Mouse (Mus musculus) layer of hippocampus, postnatal 25 days (tissue): Measurements from ENCODE around the gene Fxyd1. TPM values are rescaled to one million over a fixed set of nuclear protein-coding genes. Genes with fewer than 3 reads are reported as not detected.
A peak's percentile ranks its signal among the peaks of the same experiment; 100 is the strongest.

Experiments used
- DNase-seq, 2 experiments: peaks; one replicate each; pipeline ENCODE4 v3.0.0; 2022; ENCODE audit warnings: mixed read lengths in 2 of 2, low spot score in 1 of 2; ENCODE audit errors: extremely low spot score in 1 of 2
- total RNA-seq, 2 experiments: library from RNA; stranded (reverse); gene quantifications; 2 replicates each; pipeline ENCODE4 v1.2.3; 2021

Fxyd1 gene
- total RNA-seq, 2 experiments from 2014 or later, result 103 to 113 TPM

DNA sequence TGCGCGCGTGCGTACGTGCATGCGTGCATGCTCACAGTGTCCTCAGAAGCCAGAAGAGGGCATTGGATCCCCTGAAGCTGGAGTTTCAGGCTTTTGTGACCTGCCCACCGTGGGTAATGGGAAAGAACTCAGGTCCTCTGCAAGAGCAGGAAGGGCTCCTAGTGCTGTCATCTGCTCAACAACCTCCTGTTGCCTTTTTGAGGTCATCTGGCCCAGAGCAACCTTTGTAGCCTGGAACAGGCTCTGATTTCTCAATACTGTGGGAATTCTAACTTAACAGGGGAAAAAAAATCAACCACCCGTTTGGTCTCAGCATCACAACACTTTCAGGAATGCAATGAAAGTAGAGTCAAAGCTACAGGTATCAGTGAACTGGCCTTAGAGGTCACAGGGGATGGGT lies 22.7 kb upstream of the Fxyd1 start:
- DNase-seq, result no peak

DNA sequence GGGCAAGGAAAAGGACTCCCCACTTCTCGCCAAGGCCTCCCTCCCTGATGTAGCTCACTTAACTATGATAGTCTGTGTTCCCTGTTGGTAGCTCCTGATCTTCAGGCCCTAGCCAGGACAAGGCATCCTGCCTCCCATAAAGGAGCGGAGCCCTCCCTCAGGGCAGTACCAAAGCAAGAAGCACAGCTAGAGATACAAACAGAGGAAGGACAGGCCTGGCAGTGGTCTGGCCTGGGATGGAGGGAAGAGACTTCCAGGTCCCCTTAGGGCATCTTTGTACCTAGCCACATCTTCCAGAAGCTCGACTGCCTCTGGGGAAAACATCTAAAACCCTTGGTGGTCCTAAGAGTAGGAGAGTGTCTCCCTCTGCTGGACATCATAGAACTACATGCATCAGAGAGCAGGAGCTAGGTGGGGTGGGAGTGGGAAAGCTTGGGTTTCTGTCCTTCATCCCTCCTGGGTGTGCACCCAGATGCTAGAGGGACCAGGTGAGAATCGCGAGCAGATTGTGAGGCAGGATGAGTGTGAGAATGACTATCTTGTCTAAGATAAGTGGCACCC lies 21.0 kb upstream of the Fxyd1 start:
- DNase-seq, result peak in 1 of 2 experiments; percentile 42

DNA sequence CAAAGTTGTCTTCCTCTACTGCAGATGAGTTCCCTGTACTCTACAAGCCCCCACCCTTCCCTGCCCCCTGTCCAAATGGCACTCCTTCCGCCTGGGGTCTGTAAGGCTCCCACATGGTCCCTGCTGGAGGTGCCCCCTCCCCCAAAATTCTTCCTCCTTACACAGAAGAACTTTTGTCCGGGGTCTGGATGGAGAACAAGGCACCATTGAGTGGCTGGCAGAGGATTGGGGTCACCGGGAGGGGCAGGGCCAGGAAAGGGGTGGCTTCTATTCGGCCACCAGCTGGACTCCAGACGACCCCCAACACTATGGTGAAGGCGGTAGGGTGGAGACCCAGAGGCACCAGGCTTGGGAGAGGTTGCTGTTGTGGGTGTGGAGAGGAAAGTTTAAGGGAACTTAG lies 20.5 kb upstream of the Fxyd1 start:
- DNase-seq, result no peak

DNA sequence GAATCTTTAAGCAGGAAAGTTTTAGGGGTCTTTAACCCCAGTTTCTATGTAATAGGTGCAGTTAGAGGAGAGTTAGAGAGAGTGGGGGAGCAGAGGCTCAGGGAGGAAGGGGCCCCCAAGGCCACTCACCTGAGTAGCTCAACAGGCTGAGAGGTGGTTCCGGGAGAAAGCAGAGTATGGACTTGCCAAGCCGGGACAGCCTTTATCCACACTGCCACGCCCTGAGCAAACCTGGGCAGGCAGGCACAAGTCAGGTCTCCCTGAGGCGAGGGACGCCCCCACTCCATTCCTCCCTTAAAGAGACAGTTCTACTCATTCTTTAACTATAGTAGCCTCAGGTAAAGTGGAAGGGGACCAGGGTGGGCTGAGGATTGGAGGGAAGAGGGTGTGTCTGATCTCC lies 19.5 kb upstream of the Fxyd1 start, which contains the start of gene Fxyd3:
TSS of gene Fxyd3 (minus strand) at position 213 of the 400 bp plus-strand sequence.
- DNase-seq, result no peak

DNA sequence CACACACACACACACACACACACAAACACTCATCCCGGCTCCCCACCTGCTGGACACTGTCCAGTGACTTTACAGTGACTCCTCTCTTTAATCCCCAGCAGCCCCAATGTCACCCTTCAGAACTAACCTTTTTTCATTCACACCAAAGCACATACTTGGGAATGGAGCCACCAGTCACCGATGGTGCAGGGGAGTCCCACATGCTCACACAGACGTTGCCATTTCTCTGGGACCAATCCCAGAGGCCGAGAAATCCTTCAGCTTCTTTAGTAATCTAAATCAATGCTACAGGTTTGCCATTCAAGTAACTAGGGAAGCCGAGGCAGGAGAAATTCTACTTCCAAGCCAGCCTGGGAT lies 17.7 kb upstream of the Fxyd1 start:
- no peak for DNase-seq

DNA sequence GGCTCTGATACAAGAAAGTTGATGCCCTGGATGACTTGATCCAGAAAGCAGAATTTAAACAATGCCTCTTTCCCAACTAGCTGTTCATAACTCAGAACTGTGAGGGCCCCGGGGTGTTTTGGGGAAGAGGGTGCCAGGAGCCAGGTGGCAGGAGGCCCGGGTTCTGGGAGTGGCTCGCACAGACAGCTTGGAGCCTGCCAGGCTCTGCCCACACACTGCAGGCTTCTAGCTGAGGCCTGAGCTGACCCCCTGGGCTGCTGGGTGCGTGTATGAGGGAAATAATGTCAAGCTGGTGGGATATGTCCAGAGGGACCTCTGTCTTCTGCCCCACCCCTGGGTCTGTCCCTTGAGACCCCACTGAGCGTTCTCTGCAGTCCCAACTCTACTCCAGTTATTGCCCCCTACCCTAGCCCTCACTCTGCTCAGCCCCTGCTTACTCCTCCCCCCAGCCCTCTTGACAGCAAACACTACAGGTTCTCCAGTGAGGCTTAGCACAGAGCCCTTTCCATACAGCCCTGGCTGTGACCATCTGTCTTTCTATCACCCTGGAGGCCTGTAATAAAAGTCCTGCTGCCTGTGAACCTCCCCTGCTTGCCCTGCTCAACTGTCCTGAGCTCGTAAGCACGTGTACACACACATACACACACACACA lies 17.2 kb upstream of the Fxyd1 start:
- DNase-seq, result no peak

DNA sequence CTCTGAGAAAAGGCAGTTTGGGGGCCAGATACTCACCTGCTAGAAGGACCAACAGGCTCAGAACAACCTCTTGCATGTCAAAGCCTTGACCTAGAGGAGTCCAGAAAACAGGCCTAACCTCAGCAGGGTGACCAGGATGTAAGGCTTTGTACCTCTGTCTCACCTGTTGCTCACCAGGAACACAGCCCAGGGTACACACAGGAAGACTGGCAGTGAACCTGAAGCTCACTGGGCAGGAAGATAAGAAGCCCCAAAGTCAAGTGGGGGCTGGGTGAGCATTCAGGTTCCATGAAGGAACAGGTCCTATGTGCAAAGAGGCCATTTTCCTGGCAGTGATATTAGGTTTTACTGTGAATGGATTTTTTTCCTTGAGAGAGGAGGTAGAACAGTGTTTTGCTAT lies 16.5 kb upstream of the Fxyd1 start:
- no peak for DNase-seq

DNA sequence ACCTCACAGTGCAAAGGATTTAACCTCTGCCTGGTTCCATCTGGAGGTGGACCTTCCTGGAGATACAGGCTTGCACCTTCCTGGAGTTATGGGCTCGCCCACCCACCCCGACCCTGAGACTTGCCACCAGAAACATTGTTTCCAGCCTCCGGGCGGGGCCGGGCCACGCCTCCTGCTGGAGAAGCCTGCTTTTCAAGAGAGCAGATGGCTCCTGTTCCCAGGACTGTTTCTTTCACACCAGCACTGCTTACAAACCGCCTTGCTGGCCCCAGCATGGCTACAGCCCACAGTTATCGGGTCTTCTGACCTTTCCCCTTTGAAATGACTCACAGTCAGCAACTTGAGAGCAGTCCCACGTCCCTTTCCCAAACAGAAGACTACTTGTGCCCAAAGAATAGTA lies 15.3 kb upstream of the Fxyd1 start:
- DNase-seq, result no peak

DNA sequence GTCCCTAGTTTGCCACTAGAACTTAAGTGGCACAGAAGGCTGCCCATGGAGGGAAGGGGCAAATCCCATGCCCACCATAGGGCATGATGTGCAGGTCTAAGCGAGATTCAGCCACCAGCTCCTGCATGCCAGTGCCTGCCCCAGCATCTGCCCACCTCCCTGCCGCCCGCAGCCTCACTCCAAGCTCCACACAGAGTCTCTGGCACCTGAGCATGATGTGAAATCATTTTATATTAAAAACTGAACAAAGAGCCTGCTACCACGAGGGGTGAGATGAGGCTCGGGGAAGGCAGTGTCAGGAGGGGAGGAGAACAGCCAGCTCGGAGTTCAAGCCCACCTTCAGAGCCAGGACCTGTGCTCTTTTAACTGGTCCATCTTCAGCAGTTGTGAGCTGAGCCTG lies 13.3 kb upstream of the Fxyd1 start:
- DNase-seq, result no peak

DNA sequence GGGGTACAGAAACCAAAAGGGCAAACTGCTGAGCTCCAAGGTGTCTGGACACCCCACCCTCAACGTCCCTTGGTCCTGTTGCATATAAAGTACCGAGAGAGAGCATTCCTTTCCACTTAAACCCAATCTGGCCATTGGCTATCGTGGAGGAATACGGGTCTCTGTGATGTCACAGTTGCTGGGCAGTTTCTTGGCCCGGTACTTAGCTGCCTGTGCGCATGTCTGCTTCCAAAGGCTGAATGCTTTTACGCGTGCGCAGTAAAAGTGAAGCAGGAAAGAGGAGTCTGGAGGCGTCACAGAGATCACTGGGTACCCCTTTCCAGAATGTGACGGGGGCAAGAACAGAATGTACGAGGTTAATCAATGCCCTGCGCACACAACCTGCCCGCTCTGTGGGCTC lies 12.5 kb upstream of the Fxyd1 start:
- no peak for DNase-seq

DNA sequence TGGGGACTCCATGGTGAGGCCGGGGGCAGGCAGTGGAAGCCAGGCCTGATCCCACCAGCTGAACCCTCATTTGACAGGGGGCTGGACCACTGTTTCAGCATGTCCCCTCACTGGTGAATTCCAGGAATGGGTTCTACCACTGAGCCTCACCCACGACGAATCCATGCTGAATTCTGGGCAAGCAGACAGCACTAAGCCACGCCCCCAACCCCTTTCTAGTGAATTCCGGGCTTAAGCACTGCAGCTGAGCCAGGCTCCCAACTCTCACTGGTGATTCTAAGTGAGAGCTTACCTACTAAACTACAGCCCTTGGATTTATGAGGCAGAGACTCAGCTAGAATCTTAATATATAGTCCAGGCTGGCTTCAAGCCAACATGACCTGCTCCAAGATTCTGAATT lies 10.8 kb upstream of the Fxyd1 start:
- peak in 1 of 2 experiments; percentile 51 for DNase-seq

DNA sequence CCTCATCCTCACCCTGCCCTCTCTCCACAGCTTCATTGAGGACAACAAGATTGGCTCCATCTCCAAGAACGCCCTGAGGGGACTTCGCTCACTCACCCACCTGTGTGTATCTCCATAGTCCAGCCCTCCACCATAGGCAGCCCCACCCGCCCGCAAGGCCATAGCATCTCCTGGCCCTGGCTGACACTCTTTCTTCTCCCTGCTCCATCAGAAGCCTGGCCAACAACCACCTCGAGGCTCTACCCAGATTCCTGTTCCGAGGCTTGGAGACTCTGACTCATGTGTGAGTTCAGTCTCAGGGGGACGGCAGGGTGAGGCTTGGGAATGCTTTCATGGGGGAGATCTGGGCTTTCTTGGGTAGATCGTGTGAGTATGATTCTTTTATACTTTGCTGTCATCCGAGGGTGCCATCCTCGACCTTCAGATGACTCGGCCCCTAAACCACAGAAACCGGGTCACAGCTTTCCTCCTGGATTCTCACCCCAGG lies 6.1 kb upstream of the Fxyd1 start:
- no peak for DNase-seq

DNA sequence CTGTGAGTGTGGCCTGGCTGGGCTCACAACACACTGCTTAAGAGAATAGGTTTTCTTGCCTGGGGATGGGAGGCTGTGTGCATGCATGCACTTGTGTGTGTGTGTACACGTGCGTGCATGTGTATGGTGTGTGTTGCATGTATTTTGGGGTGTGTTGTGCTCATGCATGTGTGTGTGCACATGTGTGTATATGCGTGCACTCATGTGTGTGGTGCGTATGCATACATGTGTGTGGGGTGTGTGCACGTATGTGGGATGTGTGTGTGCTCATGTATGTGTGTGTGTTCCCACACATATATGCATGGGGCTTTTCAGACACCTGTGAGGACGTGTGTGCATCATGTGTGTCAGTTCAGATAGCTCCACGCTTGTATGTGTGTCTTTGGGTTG lies 3.6 kb upstream of the Fxyd1 start:
- no peak for DNase-seq

DNA sequence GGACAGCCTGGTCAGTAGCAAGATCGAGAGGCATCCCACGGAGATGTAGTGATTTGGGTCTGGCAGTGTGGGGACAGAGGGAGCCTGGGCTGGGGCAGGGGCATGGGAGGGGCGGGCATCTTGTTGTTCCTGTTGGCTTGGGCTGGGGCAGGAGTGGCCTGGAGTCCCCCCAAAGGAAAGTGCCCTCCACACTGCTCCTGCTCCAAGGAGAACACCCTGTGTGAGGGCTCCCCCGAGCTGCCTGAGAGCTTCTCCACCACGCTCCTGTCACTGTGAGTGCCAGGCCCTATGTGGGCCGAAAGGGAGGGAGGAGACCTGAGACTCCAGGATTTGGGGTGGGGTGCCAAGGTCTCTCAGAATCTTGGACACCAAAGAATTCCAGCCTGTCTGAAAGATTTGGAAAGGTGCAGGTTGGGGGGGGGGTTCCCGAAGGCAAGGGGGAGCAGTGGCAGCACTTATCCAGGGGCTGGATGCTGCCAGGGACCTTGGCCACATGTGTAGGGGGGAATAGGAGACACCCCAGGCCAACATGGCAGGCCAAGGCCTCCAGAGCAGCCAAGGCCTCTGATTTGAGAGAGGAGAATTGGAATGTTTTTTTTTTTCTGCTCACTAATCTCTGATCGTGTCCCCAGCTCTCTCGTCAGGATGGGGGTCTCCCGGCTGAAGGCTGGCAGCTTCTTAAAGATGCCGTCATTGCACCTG lies 3.1 kb upstream of the Fxyd1 start:
- no peak for DNase-seq

DNA sequence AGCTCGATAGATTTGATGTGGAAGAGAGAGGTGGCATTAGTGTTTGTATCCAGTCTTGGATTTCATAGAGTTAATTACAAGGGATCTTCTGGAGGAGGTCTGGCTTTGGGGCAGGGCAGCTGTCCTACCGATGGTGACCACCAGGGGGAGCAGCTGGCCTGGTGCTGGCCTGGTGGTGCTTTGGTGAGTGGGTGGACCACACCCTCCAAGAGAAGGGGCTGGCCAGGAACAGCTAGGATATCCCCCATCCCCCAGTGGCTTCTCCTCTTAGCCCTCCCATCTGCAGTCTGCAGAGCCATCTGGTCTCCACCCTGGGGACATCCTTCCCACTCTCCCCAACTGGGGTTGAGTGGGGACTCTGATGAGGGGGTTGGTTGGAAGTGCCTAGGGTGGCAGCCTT lies 2.1 kb upstream of the Fxyd1 start, which contains the start of gene Lgi4:
TSS of gene Lgi4 (plus strand) at position 235 of the 400 bp plus-strand sequence.
- DNase-seq, result peak; percentile 88 to 89

DNA sequence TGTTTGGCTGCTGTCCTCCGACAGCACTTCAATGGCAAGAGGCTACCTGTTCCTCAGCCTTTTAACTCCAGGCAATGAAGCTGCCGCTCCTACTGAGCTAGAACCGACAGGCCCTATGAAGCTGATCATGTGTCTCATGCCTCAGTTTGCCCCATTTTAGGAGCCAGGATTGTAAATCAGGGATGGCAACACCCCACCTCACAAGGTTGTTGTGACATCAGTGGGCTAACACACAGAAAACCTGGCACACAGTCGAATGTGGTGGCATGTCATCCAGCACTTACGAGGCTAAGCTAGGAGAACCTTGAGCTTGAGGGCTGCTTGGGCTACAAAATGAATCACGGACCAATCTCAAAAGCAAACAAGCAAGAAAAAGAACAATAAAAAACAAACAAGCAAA lies 1.2 kb upstream of the Fxyd1 start:
- no peak for DNase-seq

DNA sequence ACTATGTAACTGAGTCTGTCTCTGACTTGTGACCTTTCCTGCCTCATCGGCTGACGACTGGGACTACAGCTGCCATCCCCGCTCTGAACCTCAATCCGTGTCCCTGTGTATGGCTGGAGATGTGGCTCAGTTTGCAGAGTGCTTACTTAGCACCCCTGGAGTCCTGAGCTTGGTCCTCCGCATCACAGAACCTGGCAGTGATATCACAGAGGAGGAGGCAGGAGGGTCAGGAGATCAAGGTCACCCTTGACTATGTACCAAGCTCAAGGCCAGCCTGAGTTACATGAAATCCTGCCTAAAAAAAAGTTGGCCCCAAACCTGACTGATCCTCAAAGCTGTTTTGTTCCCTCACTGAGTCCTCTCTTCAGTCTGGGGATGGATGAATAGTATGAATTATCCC lies 731 bp upstream of the Fxyd1 start:
- DNase-seq, result no peak

DNA sequence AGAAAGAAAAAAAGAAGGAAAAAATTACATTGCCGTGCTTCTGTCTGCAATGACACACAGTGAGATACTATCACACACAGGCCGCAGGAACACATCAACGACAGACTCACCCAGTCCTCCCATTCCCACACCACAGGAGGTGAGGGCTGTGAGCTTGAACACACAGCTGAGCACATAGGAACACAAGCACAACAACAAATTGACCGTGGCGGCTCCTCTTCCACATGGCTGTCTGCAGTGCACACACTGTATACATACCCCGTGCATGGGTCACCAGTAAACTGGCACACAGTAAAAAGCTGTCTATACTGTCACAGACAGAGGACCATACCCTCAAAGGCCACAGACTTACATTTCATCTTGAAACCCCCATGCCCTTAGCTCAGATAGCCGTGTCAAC lies 551 bp downstream of the Fxyd1 start:
- DNase-seq, result no peak

DNA sequence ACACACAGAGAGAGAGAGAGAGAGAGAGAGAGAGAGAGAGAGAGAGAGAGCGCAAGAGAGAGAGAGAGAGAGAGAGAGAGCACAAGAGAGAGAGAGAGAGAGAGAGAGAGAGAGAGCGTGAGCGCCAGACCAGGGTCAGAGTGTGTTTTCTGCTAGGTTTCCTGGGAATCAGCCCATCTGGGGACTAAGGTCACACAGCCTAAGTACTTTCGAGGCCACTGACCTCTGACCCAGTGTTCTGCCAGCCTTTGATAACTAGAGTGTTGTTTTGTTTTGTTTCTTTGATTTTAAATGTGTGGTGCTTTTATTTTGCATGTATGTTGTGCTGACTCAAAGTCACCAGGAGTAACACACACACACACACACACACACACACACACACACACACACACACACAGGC lies 1.1 kb downstream of the Fxyd1 start:
- DNase-seq, result no peak

DNA sequence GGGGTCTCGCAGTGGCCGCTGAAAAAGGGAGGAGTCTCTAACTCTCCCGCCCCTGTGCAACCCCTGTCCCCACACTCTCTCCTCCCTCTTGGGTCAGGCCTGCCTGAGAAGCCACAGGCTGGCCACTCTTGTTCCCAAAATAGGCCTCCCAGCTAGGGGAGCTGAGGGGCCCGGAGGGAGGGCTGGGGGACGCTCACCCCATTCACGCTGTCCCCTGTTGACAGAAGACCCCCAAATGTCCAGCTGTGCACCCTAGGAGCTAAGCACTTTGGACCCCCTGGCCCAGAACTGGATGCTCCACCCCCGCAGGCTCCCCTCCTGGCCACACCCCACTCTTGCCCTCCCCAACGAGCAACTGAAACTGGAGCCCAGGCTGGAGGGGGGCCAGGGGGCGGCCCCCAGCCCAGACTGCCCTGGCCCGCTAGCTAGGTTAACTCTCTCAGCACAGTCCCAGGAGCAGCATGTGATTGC lies 1.6 kb downstream of the Fxyd1 start:
- DNase-seq, result peak in 1 of 2 experiments; percentile 45

DNA sequence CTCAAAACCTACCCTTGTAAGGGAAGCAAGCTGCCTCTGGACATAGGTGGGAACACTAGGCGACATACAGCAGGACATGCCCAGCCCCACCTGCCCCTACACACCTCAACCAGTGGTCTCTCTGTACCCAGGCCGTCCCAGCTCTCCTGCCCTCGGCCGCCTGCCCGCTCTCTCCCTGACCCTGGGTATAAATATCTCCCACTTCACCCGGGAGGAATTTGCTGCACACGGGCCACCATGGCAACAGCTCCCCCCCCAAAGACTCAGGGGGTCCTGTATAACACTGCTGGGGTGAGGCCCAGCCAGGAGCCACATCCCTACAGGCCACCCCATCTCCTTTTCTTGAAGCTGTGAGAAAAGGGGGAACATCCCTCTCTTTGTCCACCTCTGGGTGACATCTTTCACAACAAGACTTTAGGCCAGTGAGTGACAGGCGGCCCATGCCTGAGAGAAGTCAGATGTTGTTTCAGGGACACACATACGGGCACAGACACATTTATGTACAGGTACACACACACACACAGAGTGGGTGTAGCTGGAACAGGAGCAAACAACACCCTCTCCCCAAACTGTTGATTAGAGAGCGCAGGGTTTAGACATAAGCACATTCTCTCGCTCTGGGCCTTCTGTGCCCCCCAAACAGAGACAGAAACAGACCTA lies 2.2 kb downstream of the Fxyd1 start:
- DNase-seq, result no peak
